Mouse (Mus musculus) gonadal fat pad, adult 2 months (tissue): ENCODE measurements around the gene Zgrf1. TPM values are rescaled to one million over a fixed set of nuclear protein-coding genes. Genes with fewer than 3 reads are reported as not detected.

Source experiments
- DNase-seq: peaks from one replicate; pipeline ENCODE4 v3.0.0-alpha.2; 2012; ENCODE audit warnings: low read depth
- polyA plus RNA-seq: library from polyadenylated mRNA; depleted of rRNA; stranded (reverse); fragments of >200 nt; gene quantifications from 2 replicates; pipeline ENCODE4 v1.2.3, GENCODE M21; 2012

Zgrf1 gene
- polyA plus RNA-seq, 1 experiment = 1.2 TPM

GRCm38 (mm10) chr3:127558201-127558600 lies 4.9 kb downstream of the Zgrf1 start:
- no peak for DNase-seq

- no peak for DNase-seq
Measured at GRCm38 (mm10) chr3:127562974-127563373, 9.7 kb downstream of the Zgrf1 start.

DNA sequence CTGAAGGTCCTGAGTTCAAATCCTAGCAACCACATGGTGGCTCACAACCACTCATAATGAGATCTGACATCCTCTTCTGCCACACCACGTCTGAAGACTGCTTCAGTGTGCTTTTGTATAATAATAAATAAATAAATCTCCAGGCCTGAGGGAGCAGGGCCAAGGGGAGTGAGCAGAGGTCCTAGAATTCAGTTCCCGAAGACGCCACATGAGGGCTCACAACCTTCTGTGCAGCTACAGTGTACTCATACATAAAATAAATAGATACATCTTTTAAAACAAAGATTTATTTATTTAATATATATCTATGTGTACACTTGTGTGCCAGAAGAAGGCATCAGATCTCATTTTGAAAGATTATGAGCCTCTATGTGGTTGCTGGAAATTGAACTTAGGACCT lies 11.8 kb downstream of the Zgrf1 start:
- DNase-seq = no peak

GRCm38 (mm10) chr3:127572557-127572956 lies 19.3 kb downstream of the Zgrf1 start:
- DNase-seq = no peak

DNA sequence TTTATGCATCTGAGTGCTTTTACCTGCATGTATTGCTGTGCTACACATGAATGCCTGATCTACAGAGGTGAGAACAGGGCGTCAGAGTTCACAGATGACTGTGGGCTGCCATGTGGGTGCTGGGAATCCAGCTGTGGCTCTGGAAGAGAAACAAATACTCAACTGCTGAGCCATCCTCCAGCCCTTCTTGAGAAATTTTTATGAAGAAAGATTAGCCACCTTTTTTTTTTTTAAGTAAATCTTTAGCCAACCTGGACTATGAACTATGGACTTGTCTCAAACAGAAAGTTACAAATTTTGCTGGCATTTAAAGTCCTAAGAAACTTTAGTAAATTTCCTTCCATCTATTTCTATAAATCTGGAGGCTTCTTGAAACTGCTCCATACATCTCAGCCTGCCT lies 43.8 kb downstream of the Zgrf1 start:
- DNase-seq = no peak

DNA sequence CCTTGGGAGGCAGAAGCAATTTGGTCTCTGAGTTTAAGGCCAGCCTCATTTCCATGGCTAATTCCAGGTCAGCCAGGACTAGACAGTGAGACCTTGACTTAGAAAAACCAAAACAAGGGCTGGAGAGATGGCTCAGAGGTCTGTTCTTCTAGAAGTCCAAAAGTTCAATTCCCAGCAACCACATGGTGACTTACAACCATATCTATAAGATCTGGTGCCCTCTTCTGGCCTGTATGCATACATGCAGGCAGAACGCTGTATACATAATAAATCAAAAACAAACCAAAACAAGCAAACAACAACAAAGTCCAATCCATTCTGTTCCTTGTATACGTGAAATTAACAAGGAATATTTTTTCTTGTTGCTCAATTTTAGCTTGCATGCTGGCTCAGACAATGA lies 54.8 kb downstream of the Zgrf1 start:
- DNase-seq = no peak

DNA sequence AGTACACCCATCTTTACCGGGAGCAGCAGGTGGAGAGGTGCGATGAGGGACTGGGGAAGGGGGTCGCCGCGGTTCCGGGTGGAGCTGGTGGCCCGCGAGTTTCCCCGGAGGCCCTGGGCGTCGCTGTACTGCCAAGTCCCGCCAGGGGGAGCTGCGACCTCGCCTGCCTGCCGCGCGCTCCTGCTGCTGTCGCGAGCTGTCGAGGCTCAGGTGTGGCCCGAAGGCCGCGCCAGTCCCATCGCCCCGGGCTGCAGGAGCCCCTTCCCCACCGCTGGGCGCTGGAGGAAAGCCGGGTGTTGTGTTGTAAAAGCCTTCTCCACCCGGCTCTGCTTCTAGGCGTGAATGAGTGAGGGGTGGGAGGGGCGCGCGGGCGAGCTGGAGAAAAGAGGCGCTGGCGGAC lies 72.0 kb downstream of the Zgrf1 start:
- no peak for DNase-seq

- DNase-seq = no peak
Measured at GRCm38 (mm10) chr3:127625701-127626399, 72.6 kb downstream of the Zgrf1 start.

- no peak for DNase-seq
Measured at GRCm38 (mm10) chr3:127626524-127626923, 73.2 kb downstream of the Zgrf1 start.

- no peak for DNase-seq
Measured at GRCm38 (mm10) chr3:127627151-127627955, 74.1 kb downstream of the Zgrf1 start.

GRCm38 (mm10) chr3:127627956-127628310 lies 74.6 kb downstream of the Zgrf1 start:
- no peak for DNase-seq

DNA sequence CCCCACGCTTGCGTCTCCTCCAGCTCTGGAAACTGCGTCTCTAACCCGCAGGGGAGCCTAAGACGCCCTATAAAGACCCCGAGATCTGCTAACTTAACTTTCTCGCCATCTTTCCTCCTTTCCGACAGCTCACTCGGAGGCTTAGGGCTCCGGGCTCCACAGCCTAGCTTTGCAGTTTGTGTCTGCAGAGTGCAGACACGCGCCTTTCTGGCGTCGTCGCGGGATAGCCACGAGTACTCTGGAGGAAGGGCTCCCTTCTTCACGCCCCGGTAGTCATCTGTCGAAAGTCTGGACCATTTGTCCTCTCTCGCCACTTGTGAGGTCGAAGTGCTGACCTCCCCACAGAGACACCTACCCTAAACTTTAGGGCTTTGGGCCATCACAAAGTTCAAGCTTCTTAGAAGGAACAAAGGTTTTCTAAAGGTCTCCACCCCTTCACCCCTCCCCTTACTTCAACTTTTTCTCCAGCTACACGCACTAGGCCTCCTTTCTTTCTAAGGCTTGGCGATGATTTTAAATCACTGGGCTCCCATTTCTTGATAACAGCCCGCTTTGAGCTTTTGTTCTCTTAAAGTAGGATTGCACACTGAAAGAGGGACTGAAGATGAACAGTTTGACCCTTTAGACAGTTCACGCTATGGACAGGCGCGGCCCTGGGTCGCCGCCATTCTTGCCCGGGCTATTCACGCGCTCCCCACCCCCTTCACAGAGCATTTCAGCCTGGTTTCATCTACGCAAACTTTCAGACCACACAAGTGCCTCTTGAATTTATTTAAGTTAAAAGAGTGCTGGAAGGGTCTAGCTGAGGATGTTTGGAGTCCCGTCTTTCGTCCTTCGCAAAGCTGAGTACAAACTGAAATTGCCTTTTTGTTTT lies 75.3 kb downstream of the Zgrf1 start:
- DNase-seq = no peak

DNA sequence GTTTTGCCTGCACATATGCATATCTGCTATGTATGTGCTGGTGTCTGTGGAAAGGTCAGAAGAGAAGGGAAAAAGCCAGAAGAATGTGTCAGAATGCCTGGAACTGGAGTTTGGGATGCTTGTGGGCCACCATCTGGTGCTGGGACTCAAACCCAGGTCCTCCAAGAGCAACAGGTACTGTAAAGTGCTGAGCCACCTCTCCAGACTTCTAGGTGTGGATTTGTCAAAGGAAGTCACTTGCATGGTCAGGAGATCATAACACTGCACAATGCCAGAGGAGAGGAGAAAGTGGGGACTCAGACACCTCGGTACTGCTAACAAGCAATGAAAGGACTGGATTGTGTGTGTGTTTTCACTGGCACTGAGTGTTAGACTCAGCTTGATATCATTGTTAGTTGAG lies 76.9 kb downstream of the Zgrf1 start:
- no peak for DNase-seq

- DNase-seq = no peak
Measured at GRCm38 (mm10) chr3:127630735-127631372, 77.6 kb downstream of the Zgrf1 start.

DNA sequence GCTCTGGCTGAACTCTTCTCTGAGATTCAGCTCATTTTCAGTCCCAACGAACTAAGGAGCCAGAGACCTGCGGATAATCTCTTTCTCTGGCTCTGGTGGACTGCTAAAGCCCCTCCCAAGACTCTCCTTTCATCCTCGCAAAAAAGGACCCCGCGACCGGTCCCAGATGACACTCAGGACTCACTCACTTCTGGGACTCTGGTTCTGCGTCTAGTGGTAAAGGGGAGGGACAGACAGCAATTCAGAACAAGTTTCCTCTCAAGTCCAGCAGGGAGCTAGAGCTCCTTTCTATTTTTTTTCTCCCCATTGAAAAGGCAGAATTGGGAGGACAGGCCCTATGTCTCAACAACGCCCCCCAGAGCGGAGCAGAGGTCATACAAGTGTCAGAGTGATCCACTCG lies 78.3 kb downstream of the Zgrf1 start:
- DNase-seq = no peak

DNA sequence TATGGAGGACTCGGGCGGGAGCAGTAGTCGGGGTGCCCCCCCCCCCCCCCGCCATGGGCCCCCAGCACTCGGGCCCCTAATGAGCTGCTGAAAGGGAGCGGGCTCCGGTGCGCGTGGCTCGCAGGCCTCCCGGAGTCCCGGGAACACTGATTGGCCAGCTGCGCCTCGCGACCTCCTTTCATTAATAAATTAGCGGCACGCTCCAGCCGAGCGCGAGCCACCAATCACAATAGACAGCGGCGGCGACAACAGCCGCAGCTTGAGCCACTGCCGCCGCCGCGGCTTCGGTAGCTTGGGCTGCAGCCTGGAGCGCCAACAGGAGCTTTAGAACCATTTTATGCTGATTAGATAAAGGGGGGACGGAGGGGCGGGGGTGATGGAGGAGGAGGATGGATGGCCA lies 79.2 kb downstream of the Zgrf1 start:
- DNase-seq = no peak

DNA sequence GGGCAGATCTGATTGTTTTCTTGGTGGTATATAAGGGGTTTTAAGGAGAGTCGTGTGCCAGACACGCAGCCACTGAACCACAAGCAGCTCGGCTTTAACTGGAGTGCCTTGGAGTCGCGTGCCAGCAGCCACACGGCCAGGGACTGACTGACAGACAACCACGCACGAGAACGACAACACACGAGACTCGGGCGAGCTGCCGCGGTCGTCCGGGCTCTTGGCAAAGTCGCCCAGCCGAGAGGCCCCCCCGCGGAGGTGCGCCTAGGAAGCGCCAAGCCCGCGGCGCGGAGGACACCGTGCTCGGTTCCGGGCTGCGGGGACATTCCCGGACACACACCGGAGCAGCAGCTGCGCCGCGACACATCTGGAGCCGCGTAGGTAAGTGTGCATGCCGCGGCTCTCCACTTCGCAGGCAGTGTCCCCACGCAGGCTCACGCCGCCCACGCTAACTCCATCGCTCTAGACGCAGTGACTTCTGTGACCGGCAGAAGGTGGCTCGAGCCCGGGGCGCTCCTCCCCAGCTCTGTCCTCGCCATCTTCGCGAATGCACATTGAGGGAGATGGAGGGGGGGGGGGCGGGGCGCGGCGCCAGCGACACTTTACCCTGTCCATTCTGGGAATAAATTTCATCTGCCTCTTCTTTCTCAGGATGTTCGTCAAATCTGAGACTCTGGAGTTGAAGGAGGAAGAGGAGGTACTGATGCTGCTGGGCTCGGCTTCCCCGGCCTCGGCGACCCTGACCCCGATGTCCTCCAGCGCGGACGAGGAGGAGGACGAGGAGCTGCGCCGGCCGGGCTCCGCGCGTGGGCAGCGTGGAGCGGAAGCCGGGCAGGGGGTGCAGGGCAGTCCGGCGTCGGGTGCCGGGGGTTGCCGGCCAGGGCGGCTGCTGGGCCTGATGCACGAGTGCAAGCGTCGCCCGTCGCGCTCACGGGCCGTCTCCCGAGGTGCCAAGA lies 80.1 kb downstream of the Zgrf1 start, which contains the start of gene Neurog2:
Gene Neurog2, plus strand, starts transcription at position 56 of the 953 bp plus-strand sequence.
- no peak for DNase-seq

- no peak for DNase-seq
Measured at GRCm38 (mm10) chr3:127634101-127634983, 81.1 kb downstream of the Zgrf1 start.

DNA sequence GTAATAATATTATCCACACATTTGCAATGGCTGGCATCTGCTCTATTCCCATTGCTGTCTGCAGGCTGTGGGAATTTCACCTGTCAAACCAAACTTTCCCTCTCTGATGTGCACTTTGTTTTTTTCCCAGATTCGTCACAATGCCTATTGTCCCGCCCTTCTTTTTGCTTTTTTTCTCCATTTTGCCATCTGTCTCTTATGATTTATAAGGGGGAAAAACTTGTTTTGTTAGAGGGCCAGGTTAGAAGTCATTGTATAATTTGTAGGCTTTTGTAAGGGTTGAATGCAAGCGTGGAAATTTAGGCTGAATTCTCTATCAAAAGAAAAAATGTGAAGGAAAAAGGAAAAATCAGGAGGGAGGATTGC lies 81.7 kb downstream of the Zgrf1 start:
- DNase-seq = no peak
